Mouse (Mus musculus) hindbrain, embryonic 16.5 days (tissue): ENCODE data around the gene Mrpl17. TPM values are rescaled to one million over a fixed set of nuclear protein-coding genes. Genes with fewer than 3 reads are reported as not detected.

Experiments used
- ATAC-seq: fragments of 200-750 bp; cut with Nextera tagmentation; 2 replicates; pipeline ENCODE4 v1.8.0; 2017; ENCODE audit warnings: moderate TSS enrichment, moderate library complexity
- H3K27ac ChIP-seq: fragments of 300-500 bp; sonication (generic); 2 replicates; pipeline ENCODE4 v1.5.1; 2014; ENCODE audit warnings: low read depth, mild to moderate bottlenecking, control low read depth, low read length, moderate library complexity
- H3K27me3 ChIP-seq: fragments of 300-500 bp; sonication (generic); replicated peaks from 2 replicates; pipeline ENCODE4 v1.6.1; 2014; ENCODE audit warnings: low read length; ENCODE audit not compliant: control insufficient read depth, insufficient read depth
- H3K36me3 ChIP-seq: fragments of 300-500 bp; sonication (generic); 2 replicates; pipeline ENCODE4 v1.6.1; 2014; ENCODE audit warnings: mild to moderate bottlenecking, low read length, moderate library complexity, mixed read lengths; ENCODE audit not compliant: control insufficient read depth, insufficient read depth
- H3K4me1 ChIP-seq: fragments of 300-500 bp; sonication (generic); 2 replicates; pipeline ENCODE4 v1.6.1; 2014; ENCODE audit warnings: low read depth, low read length; ENCODE audit not compliant: control insufficient read depth, insufficient read depth
- H3K4me2 ChIP-seq: fragments of 300-500 bp; sonication (generic); 2 replicates; pipeline ENCODE4 v1.6.1; 2014; ENCODE audit warnings: mild to moderate bottlenecking, low read length, control low read depth, moderate library complexity
- H3K4me3 ChIP-seq: fragments of 300-500 bp; sonication (generic); 2 replicates; pipeline ENCODE4 v1.5.1; 2014; ENCODE audit warnings: mild to moderate bottlenecking, low read length, control low read depth, moderate library complexity
- H3K9ac ChIP-seq: fragments of 300-500 bp; sonication (generic); 2 replicates; pipeline ENCODE4 v1.6.1; 2014; ENCODE audit warnings: low read depth, mild to moderate bottlenecking, control low read depth, low read length, moderate library complexity
- H3K9me3 ChIP-seq: fragments of 300-500 bp; sonication (generic); 2 replicates; pipeline ENCODE4 v1.6.1; 2014; ENCODE audit warnings: mild to moderate bottlenecking, low read length, moderate library complexity; ENCODE audit not compliant: control insufficient read depth
- WGBS: fragments of 180-500 bp; shearing (Covaris S2); extraction: QIAGEN DNeasy Blood & Tissue Kit; methylation state at CpG from one replicate; pipeline ENCODE4 v1.1.7; 2014; 5-methylcytosine and 5-hydroxymethylcytosine counted together
- polyA plus RNA-seq: library from polyadenylated mRNA; unstranded; fragments of >200 nt; fragmentation: Nextera tagmentation; extraction: Ambion mirVana; gene quantifications from 2 replicates; pipeline ENCODE4 v1.2.1, GENCODE M21; 2015

Gene Mrpl17
- polyA plus RNA-seq, 1 experiment from 2014 or later = 204 TPM

DNA sequence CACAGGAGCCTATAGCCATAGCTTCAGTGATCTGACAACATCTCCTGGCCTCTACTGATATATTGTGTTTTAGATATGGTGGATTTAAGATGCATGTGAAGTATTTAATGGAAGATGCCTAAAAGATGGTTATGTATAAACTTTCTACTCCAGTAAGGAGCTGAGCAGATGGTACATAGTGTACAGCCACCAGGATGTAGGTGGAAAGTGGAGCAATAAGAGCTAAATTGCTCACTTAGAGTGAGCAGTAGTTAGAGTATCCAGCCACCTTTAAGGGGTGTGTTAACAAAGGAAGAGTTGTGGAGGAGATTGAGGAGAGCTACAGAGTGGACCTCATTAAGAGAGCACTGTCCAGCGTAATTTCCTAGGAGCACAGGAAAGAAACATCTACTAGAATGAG lies 19.8 kb downstream of the Mrpl17 start:
- no peaks in the 10 kb centered on the region for H3K36me3 ChIP-seq
- no peak for ATAC-seq
- H3K9ac ChIP-seq = no peak overlapping the region
- H3K4me2 ChIP-seq = no peak overlapping the region
- H3K9me3 ChIP-seq = no peaks in the 10 kb centered on the region
- H3K4me1 ChIP-seq = peaks cover 2% of the 10 kb centered on the region
- 97% methylated on average over 1 of the region's 1 CpGs for WGBS
- no peak overlapping the region for H3K27ac ChIP-seq
- no peak overlapping the region for H3K4me3 ChIP-seq
- no peaks in the 10 kb centered on the region for H3K27me3 ChIP-seq

DNA sequence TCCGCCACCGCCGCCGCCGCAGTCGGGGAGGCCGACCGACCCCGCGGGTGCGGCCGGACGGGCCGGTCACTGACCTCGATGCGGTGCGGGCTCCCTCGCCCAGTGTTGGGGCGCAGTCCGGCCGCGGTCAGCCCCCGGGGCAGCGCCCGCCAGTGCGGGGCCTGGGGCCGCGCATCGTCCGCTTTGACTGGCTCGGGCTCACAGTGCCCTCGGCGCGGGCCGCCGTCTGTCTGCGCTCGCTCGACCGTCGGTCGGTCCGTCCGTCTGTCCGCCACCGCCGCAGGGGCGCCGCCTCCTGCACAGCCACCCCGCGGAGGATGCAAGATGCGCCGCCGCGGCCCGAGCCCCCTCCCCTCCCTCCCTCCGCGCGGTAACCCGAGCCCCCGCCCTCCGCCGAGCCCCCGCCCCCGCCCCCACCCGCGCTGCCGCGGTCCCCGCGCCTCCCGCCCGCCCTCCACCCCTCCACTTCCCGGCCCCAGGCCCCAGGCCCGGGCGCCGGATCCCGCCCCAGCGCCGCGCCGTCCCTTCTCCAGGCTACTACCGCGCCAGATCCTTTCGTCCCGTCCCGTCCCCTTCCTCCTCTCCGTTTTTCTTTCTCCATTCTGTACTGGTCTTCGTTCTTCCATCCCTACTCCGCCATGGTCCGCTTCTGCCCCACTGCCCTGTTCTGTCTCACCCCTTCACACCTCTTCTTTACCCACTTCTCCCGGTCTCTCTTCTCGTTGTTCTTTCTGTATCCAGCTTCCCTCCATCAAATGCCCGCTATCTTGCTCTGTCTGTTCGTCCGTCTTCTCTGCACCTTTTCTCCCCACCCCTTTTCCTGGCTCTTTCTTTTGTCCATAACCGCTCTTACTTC lies 23.4 kb downstream of the Mrpl17 start, which contains the start of gene Dchs1:
Gene Dchs1 (minus strand): TSS at position 370 of the 856 bp plus-strand sequence.
- under 1% methylated on average over 53 of the region's 97 CpGs for WGBS
- H3K4me1 ChIP-seq = peaks cover 34% of the 10 kb centered on the region

DNA sequence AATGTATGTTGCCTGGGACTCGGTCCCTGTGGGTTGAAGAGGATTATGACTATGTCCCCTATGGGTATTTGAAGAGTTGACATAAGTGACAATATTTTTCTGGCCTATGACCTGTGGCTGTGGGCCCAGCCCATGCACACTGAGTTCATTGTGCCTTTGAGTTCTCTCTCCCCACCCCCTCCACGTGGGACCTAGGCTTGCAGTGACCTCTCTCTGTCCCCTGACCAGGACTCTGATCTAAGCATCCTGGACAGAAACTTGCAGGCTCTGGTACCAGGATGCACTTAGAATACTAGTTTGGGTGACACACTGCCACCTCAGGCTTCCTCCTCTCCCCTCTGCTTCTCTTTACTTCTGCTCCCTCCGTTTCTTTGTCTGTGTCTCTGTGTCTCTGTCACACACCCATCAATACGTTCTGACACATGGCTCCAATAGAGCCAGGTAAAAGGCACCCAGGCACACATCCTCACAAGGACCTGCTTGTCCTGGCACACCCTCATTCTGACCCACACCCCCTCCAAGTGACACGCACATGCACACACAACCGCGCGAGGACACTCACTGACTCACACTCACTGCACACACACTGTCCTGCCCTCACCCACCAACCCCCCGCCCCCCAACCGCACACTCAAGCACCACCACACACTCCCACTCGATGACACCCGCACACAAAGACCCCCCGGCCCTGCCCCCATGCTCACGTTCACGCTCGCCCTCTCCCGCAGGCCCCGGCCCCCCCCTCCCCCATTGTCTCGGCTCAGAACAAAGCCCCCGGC lies 24.2 kb downstream of the Mrpl17 start:
- Histone ChIP-seq H3K36me3 (peaks cover 5% of the 10 kb centered on the region), H3K4me2 (peak overlapping the region; percentile 66), H3K27me3 (no peaks in the 10 kb centered on the region), H3K4me1 (peaks cover 35% of the 10 kb centered on the region), H3K9ac (peak overlapping the region; percentile 100), H3K27ac (peak overlapping the region; percentile 98), H3K4me3 (peak overlapping the region; percentile 90), H3K9me3 (no peaks in the 10 kb centered on the region)
- ATAC-seq = peak; percentile 80
- 3% methylated on average over 19 of the region's 20 CpGs for WGBS

More for the DNA sequence above, 23.4 kb downstream of the Mrpl17 start, which contains the start of gene Dchs1:
- Histone ChIP-seq H3K9me3 (no peaks in the 10 kb centered on the region), H3K4me3 (peak within 1 kb of the TSS; percentile 90), H3K9ac (peak within 1 kb of the TSS; percentile 100), H3K27ac (peak within 1 kb of the TSS; percentile 98), H3K4me2 (peak within 1 kb of the TSS; percentile 66), H3K27me3 (no peaks in the 10 kb centered on the region), H3K36me3 (peaks cover 2% of the 10 kb centered on the region; the same call in 1 of the 2 replicates)
- ATAC-seq = peak; percentile 66

DNA sequence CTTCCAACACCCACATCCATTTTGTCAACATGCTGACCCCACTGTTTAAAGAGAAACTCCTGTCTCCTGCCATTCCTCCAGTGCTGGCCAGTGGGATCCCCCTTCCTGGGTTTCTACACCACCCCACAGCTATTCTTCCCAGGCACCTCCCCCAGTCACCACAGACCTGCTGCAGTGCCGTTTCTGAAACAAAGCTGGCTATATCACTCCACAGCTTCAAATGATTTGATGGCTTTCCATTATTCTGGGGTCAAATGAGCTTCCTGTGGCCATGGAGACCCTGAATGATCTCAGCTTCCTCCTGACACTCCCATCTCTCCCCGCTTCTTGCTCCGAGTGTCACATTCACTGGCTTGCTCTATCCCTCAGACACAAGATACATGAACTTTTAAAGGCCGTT lies 26.3 kb downstream of the Mrpl17 start:
- Histone ChIP-seq H3K27me3 (no peaks in the 10 kb centered on the region), H3K4me2 (peak overlapping the region; percentile 43), H3K4me3 (no peak overlapping the region), H3K36me3 (peaks cover 22% of the 10 kb centered on the region), H3K9ac (no peak overlapping the region), H3K4me1 (peaks cover 37% of the 10 kb centered on the region), H3K27ac (0 out of 2 replicates have a peak overlapping the region, but pooled peaks have one; percentile 26), H3K9me3 (no peaks in the 10 kb centered on the region)
- ATAC-seq = no peak
- 5% methylated on average over 4 of the region's 4 CpGs for WGBS

- ATAC-seq = no peak
- peaks cover 44% of the 10 kb centered on the region for H3K4me1 ChIP-seq
- H3K4me2 ChIP-seq = peak overlapping the region; percentile 23
- WGBS = 35% methylated on average over 4 of the region's 4 CpGs
- H3K36me3 ChIP-seq = peaks cover 24% of the 10 kb centered on the region
- no peak overlapping the region for H3K4me3 ChIP-seq
- H3K27me3 ChIP-seq = no peaks in the 10 kb centered on the region
- no peak overlapping the region for H3K27ac ChIP-seq
- H3K9me3 ChIP-seq = no peaks in the 10 kb centered on the region
- H3K9ac ChIP-seq = no peak overlapping the region
Observed at GRCm38 (mm10) chr7:105783861-105784260, 27.0 kb downstream of the Mrpl17 start.

DNA sequence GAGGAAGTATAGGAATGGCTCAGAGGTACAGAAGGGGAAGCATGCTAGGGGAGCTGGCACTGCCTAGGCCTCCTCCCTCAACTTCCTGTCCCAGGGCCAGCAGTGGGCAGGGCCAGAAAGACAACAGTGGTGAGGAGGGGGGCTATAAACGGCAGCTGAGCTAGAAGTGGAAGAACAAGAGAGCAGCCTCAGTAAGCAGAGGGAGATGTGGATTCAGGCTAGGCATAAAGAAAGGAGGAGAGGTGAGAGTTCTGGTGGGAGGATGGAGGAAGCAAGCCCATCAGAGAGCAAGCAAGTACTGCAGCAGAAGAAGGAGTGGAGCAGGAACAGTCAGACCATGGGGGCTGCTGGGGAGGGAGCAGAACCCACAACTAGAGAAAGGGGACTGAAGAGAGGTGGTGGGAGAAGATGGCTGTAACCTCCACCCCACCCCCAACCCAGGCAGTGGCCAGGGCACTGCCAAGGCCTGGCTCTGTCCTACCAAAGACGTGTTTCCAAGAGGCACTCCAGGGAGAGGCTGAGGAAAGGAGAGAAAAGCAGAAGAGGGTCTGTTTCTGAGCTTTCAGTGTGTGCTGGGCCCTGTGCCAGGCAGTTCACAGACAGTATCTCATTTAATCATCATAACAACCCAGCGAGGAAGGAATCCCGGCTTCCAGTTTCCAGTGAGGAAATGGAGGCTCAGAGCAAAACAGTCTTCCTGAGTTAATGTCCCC lies 32.2 kb downstream of the Mrpl17 start:
- Histone ChIP-seq H3K4me1 (peaks cover 46% of the 10 kb centered on the region), H3K36me3 (peaks cover 29% of the 10 kb centered on the region), H3K4me2 (peak overlapping the region; percentile 33), H3K27me3 (no peaks in the 10 kb centered on the region), H3K27ac (peak overlapping the region; percentile 76), H3K9ac (peak overlapping the region; percentile 50), H3K4me3 (no peak overlapping the region), H3K9me3 (no peaks in the 10 kb centered on the region)
- 21% methylated on average over 4 of the region's 4 CpGs for WGBS
- ATAC-seq = peak; percentile 66

GRCm38 (mm10) chr7:105777797-105778552 lies 32.9 kb downstream of the Mrpl17 start:
- Histone ChIP-seq H3K4me1 (peaks cover 40% of the 10 kb centered on the region), H3K9me3 (no peaks in the 10 kb centered on the region), H3K4me2 (peak overlapping the region; percentile 33), H3K27me3 (no peaks in the 10 kb centered on the region), H3K36me3 (peaks cover 27% of the 10 kb centered on the region), H3K9ac (peak overlapping the region; percentile 45), H3K4me3 (no peak overlapping the region), H3K27ac (peak overlapping the region; percentile 76)
- WGBS = 43% methylated on average over 13 of the region's 13 CpGs
- ATAC-seq = peak; percentile 22; the same call in 1 of the 2 replicates

GRCm38 (mm10) chr7:105777316-105777715 lies 33.6 kb downstream of the Mrpl17 start:
- no peaks in the 10 kb centered on the region for H3K9me3 ChIP-seq
- no peak overlapping the region for H3K4me2 ChIP-seq
- no peak overlapping the region for H3K27ac ChIP-seq
- no peaks in the 10 kb centered on the region for H3K27me3 ChIP-seq
- no peak overlapping the region for H3K4me3 ChIP-seq
- no peak for ATAC-seq
- peaks cover 34% of the 10 kb centered on the region for H3K36me3 ChIP-seq
- 84% methylated on average over 1 of the region's 1 CpGs for WGBS
- H3K4me1 ChIP-seq = peaks cover 38% of the 10 kb centered on the region
- H3K9ac ChIP-seq = no peak overlapping the region
